Mouse (Mus musculus) R1 (cell line): ENCODE measurements at regions not wholly inside any gene's neighbourhood (a gene's known extent, or its start where the extent isn't known, plus 50 kb on each side); places are given as distances from the start of the nearest gene placed in this dataset.

Experiments used
- DNase-seq: peaks from one replicate; pipeline ENCODE4 v3.0.0-alpha.2; 2018; ENCODE audit warnings: low read depth, low spot score

- no peak for DNase-seq
These were observed 1040.8 kb downstream of the Galc start for GRCm38 (mm10) chr12:97218445-97218844.

GRCm38 (mm10) chr12:97217608-97218007 is 1041.7 kb downstream of the Galc start:
- DNase-seq: no peak

GRCm38 (mm10) chr12:97203636-97204389 is 1055.4 kb downstream of the Galc start:
- no peak for DNase-seq

DNA sequence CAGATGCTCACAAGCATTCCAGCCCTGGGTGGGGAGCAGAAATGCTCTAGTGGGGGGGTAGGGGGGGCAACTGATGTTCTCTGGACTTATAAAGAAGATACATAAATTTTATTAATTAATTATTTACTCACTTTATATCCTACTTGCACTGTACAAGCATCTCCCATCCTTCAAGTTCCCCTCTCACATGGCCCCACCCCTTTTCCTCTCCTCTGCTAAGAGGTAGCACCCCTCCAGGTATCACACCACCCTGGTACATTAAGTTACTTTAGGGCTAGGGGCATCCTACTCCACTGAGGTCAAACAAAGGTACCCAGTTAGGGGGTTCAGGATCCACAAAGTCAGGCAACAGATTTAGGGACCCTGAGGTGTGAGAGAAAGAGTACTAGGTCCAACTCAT is 1097.4 kb downstream of the Galc start:
- DNase-seq: no peak

- no peak for DNase-seq
These were observed 1097.8 kb downstream of the Galc start for GRCm38 (mm10) chr12:97161429-97161828.

- no peak for DNase-seq
These were observed 1100.9 kb downstream of the Galc start for GRCm38 (mm10) chr12:97158332-97158731.

- DNase-seq: no peak
These were observed 1101.5 kb downstream of the Galc start for GRCm38 (mm10) chr12:97157748-97158147.

GRCm38 (mm10) chr12:97156499-97157110 is 1102.7 kb downstream of the Galc start:
- no peak for DNase-seq

DNA sequence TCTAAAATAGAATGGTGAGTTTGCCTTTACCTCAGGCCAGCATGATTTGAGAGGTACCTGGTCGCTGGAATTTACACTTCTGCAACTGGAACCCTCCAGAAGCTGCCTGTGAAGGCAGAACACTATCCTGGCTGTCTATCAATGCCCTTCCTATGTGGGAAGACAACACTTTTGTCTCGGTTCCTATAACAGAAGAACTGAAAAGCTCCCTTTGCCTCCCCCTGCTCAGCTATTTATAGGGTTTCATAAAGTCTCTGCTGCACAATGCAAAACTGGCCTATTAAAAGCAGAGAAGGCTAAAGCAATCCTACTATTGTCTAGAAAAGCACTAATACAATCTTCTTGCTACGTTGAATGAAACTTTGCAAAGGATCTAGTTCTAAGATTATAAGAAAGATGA is 1116.5 kb downstream of the Galc start:
- no peak for DNase-seq

GRCm38 (mm10) chr12:97137924-97138323 is 1121.3 kb downstream of the Galc start:
- no peak for DNase-seq

GRCm38 (mm10) chr12:97130276-97130675 is 1129.0 kb downstream of the Galc start:
- peak; percentile 22 for DNase-seq

DNA sequence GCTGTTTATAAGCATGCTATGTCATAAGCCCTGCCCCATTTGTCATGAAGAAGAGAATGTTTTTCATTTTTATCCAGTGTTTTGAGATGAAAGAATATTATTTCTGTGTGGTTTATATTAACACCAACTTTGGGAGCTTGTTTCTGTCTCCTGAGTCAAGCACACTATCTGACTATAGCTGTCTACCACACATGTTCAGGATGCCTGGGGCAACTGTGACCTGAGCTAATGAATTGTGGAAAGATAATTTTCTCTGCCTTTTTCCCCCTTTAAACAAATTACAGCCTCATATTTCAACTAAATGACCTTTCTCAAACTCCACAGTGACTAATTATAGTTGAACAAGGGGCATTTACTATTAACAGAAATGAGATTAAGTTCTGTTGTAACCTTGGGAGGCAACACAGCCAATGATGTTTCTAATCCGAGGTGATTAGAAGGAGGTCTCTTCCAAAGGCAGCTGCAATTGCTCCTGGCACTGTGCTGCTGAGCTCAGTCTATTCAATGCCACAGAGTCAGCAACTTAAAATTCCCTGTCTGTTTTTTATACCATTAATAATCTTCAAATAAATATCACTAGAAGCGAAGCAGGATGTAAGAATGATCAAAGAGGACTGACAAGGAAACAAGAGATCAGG is 1168.6 kb downstream of the Galc start:
- no peak for DNase-seq

- peak; percentile 78 for DNase-seq
These were observed 1197.8 kb downstream of the Galc start for GRCm38 (mm10) chr12:97061352-97061895.

GRCm38 (mm10) chr12:97047674-97048073 is 1211.6 kb downstream of the Galc start:
- no peak for DNase-seq
